Mouse (Mus musculus): ENCODE data around the gene Dock4. TPM values are rescaled to one million over a fixed set of nuclear protein-coding genes. Genes with fewer than 3 reads are reported as not detected.
A peak's percentile ranks its signal among the peaks of the same experiment; 100 is the strongest.

Gene Dock4
- polyA plus RNA-seq, 1 experiment = 2.6 TPM

DNA sequence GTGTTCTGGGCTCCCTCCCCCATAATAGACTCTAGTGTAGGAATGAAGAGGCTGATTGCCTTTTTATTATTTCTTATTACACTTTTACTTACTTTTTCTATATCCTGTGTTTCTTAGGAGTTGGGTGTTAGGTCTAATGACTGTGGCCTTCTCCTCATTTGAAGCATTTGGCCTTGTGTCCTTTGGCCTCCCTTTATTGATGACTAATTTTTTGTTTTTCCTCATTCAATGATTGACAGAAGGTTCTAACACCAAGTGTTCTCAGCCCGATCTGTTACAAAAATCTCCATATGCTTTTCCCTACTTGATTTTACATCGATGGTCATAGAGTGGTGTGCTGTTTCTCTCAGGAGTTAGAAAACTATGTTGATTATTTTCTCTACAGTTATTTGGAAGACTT is 108.2 kb downstream of the Dock4 start:
- no peak for TF ChIP-seq POLR2A (IDR thresholded peaks at IDR 0.05; ENCODE audit: borderline replicate concordance, control insufficient read depth, low read depth, low read length)
- TF ChIP-seq CTCF (IDR thresholded peaks at IDR 0.05; ENCODE audit: control insufficient read depth, insufficient read depth, low read length) = no peak
- Histone ChIP-seq H3K4me1 (ENCODE audit: control insufficient read depth, insufficient read depth, low read length) (peaks cover 2% of the 10 kb centered on the region; the same call in 1 of the 2 replicates), H3K4me3 (replicated peaks; ENCODE audit: control insufficient read depth, low read depth, low read length) (no peak overlapping the region), H3K27ac (ENCODE audit: control insufficient read depth, insufficient read depth, low read depth, low read length, poor library complexity) (no peak overlapping the region)
- 79% methylated on average over 2 of the region's 2 CpGs for WGBS

DNA sequence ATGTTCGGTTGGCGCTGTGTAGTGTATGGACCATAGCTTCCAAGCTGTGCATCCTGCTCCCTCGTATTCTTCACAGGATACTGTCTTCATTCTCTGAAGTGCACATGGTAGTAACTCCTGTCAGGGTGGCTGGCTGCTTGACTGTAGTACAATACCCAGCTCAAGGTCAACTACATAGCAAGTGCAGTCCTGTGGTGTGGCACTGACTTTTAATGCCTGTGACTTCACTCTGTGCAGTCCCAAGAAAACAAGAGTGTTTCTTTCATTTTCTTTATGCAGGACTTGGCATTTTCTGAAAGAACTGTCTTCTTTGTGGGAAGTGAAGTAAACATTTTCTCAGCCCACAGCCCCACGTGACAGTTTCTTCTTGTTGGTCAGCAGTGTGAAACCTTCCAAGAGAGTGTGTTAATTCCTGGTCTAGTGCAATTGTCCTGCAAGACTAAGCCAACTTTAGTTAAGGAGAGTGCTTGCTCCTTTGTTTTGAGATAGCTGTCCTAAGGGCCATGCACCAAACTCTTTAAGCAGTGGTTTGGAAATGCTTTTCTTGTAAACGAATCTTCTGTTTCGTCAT is 109.3 kb downstream of the Dock4 start:
- Histone ChIP-seq H3K27ac (ENCODE audit: control insufficient read depth, insufficient read depth, low read depth, low read length, poor library complexity) (peak overlapping the region; percentile 3; the same call in 1 of the 2 replicates), H3K4me3 (replicated peaks; ENCODE audit: control insufficient read depth, low read depth, low read length) (no peak overlapping the region), H3K4me1 (ENCODE audit: control insufficient read depth, insufficient read depth, low read length) (peaks cover 2% of the 10 kb centered on the region; the same call in 1 of the 2 replicates)
- TF ChIP-seq POLR2A (IDR thresholded peaks at IDR 0.05; ENCODE audit: borderline replicate concordance, control insufficient read depth, low read depth, low read length) = no peak
- no peak for TF ChIP-seq CTCF (IDR thresholded peaks at IDR 0.05; ENCODE audit: control insufficient read depth, insufficient read depth, low read length)
- WGBS = 63% methylated on average over 6 of the region's 6 CpGs

GRCm38 (mm10) chr12:40558600-40558999 is 112.8 kb downstream of the Dock4 start:
- WGBS = 17% methylated on average over 3 of the region's 3 CpGs
- H3K27ac ChIP-seq (ENCODE audit: control insufficient read depth, insufficient read depth, low read depth, low read length, poor library complexity) = peak overlapping the region; percentile 72
- H3K4me1 ChIP-seq (ENCODE audit: control insufficient read depth, insufficient read depth, low read length) = peaks cover 2% of the 10 kb centered on the region; the same call in 1 of the 2 replicates
- peak overlapping the region; percentile 11 for H3K4me3 ChIP-seq (replicated peaks; ENCODE audit: control insufficient read depth, low read depth, low read length)
- TF ChIP-seq CTCF (IDR thresholded peaks at IDR 0.05; ENCODE audit: control insufficient read depth, insufficient read depth, low read length) (no peak), POLR2A (IDR thresholded peaks at IDR 0.05; ENCODE audit: borderline replicate concordance, control insufficient read depth, low read depth, low read length) (no peak)

- Histone ChIP-seq H3K4me1 (ENCODE audit: control insufficient read depth, insufficient read depth, low read length) (peaks cover 2% of the 10 kb centered on the region; the same call in 1 of the 2 replicates), H3K27ac (ENCODE audit: control insufficient read depth, insufficient read depth, low read depth, low read length, poor library complexity) (peak overlapping the region; percentile 72; the same call in 1 of the 2 replicates), H3K4me3 (replicated peaks; ENCODE audit: control insufficient read depth, low read depth, low read length) (peak overlapping the region; percentile 11)
- WGBS = 4% methylated on average over 11 of the region's 11 CpGs
- TF ChIP-seq CTCF (IDR thresholded peaks at IDR 0.05; ENCODE audit: control insufficient read depth, insufficient read depth, low read length) = no peak
- TF ChIP-seq POLR2A (IDR thresholded peaks at IDR 0.05; ENCODE audit: borderline replicate concordance, control insufficient read depth, low read depth, low read length) = no peak
Observed at GRCm38 (mm10) chr12:40559103-40559502, 113.4 kb downstream of the Dock4 start.

- TF ChIP-seq CTCF (IDR thresholded peaks at IDR 0.05; ENCODE audit: control insufficient read depth, insufficient read depth, low read length) = no peak
- TF ChIP-seq POLR2A (IDR thresholded peaks at IDR 0.05; ENCODE audit: borderline replicate concordance, control insufficient read depth, low read depth, low read length) = no peak
- H3K4me3 ChIP-seq (replicated peaks; ENCODE audit: control insufficient read depth, low read depth, low read length) = no peak overlapping the region
- H3K27ac ChIP-seq (ENCODE audit: control insufficient read depth, insufficient read depth, low read depth, low read length, poor library complexity) = no peak overlapping the region
- 65% methylated on average over 1 of the region's 1 CpGs for WGBS
- H3K4me1 ChIP-seq (ENCODE audit: control insufficient read depth, insufficient read depth, low read length) = no peaks in the 10 kb centered on the region; the same call in 1 of the 2 replicates
Observed at GRCm38 (mm10) chr12:40563703-40564102, 118.0 kb downstream of the Dock4 start.

- no peak overlapping the region for H3K27ac ChIP-seq (ENCODE audit: control insufficient read depth, insufficient read depth, low read depth, low read length, poor library complexity)
Observed at GRCm38 (mm10) chr12:40564261-40564660, 118.5 kb downstream of the Dock4 start.

GRCm38 (mm10) chr12:40568365-40568885 is 122.7 kb downstream of the Dock4 start:
- no peak overlapping the region for H3K4me3 ChIP-seq (replicated peaks; ENCODE audit: control insufficient read depth, low read depth, low read length)
- no peaks in the 10 kb centered on the region; the same call in 1 of the 2 replicates for H3K4me1 ChIP-seq (ENCODE audit: control insufficient read depth, insufficient read depth, low read length)
- 87% methylated on average over 4 of the region's 4 CpGs for WGBS
- H3K27ac ChIP-seq (ENCODE audit: control insufficient read depth, insufficient read depth, low read depth, low read length, poor library complexity) = no peak overlapping the region
- TF ChIP-seq POLR2A (IDR thresholded peaks at IDR 0.05; ENCODE audit: borderline replicate concordance, control insufficient read depth, low read depth, low read length) (no peak), CTCF (IDR thresholded peaks at IDR 0.05; ENCODE audit: control insufficient read depth, insufficient read depth, low read length) (no peak)

More at GRCm38 (mm10) chr12:40564261-40564660, 118.5 kb downstream of the Dock4 start:
- 47% methylated on average over 2 of the region's 2 CpGs for WGBS
- no peaks in the 10 kb centered on the region; the same call in 1 of the 2 replicates for H3K4me1 ChIP-seq (ENCODE audit: control insufficient read depth, insufficient read depth, low read length)
- TF ChIP-seq POLR2A (IDR thresholded peaks at IDR 0.05; ENCODE audit: borderline replicate concordance, control insufficient read depth, low read depth, low read length) (no peak), CTCF (IDR thresholded peaks at IDR 0.05; ENCODE audit: control insufficient read depth, insufficient read depth, low read length) (no peak)
- no peak overlapping the region for H3K4me3 ChIP-seq (replicated peaks; ENCODE audit: control insufficient read depth, low read depth, low read length)

DNA sequence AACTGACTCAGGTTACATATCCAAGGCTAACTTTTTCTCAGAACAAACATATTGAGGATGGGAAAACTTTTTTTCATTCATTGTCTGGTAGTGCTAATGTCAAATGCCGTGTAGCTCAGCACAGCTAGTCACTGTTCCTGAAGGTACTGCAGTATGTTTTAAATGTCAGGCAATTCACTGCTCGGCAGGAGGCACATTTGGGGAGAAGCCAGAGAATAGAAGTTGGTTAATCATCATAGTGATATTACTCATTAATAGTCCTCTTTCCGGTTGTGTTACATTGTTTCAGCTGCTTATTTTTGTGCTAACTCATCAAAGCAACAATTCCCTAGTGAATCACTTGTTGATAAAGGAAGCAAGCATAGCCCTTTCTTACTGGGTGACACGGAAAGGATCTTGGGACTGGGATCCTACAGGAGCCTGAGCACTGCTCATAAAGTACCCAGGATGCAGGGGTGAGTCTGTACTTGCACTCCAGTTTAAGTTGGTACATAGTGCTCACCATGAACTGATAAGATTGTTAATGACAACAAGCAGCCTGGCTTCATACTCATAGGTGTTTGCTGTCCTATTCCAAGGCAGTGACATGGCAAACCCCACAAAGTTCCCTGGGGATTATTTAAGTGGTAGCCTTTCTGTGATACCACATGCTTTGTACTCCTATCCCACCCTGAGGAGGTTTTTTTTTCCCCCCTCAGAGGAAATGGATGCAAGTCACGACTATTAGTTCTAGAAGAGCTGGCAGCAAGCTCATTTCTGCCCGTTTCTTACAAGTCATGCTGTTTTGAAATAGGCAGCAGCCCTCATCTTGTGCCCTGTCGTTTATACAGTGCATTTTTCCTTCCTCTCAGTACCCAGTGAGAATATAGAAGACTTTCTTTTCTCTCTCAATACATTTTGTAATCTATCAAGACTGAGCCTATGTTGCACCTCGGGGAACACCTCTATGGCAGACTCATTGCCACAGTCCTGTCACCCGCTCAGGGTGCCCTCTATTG is 123.5 kb downstream of the Dock4 start:
- no peak overlapping the region for H3K4me3 ChIP-seq (replicated peaks; ENCODE audit: control insufficient read depth, low read depth, low read length)
- TF ChIP-seq POLR2A (IDR thresholded peaks at IDR 0.05; ENCODE audit: borderline replicate concordance, control insufficient read depth, low read depth, low read length) = no peak
- no peak for TF ChIP-seq CTCF (IDR thresholded peaks at IDR 0.05; ENCODE audit: control insufficient read depth, insufficient read depth, low read length)
- no peak overlapping the region for H3K27ac ChIP-seq (ENCODE audit: control insufficient read depth, insufficient read depth, low read depth, low read length, poor library complexity)
- no peaks in the 10 kb centered on the region; the same call in 1 of the 2 replicates for H3K4me1 ChIP-seq (ENCODE audit: control insufficient read depth, insufficient read depth, low read length)
- 39% methylated on average over 9 of the region's 9 CpGs for WGBS

All from bone marrow, adult 2 months (tissue).